Mouse (Mus musculus): ENCODE results near the gene Ppp1r27. TPM values are rescaled to one million over a fixed set of nuclear protein-coding genes. Genes with fewer than 3 reads are reported as not detected.
"Not testable (repeated sequence)": the region's sequence is repeated elsewhere in the genome, so short reads cannot be mapped to it uniquely, and the experiment has no call there.

Gene Ppp1r27
- not detected in 2 replicates for total RNA-seq (2015)
- 1.3 TPM in 1 of 2 replicates, not detected in the other for total RNA-seq (2017)

DNA sequence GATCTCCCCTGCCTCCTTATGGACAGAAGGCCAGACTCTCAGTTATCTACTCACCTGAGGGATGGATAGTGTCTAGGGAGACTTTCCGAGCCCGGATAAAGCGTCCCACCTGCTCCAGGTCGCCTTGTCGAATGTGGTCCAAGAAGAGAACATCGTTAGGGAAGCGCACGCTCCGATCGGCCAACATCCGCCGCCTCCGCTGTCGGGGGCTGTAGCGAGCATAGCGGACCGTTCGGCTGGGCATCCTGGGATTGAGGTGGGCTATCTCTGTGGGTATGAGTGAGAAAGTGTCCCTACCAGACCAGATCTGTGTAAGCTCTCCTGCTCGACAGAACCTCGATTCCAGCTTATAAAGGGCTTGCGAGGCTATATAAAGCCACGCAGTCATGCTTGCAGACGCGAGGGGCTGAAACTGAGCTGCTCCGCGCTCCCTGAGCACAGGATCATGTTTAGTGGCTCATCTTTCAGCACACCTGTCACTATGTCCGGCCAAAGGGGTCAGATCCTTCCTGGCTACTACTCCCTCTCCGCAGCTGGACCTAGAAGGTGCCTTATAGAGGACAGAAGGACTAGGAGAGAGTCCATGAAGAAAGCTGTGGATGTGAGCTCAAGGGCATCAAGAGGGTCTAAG is at the start of gene Ppp1r27:
Gene Ppp1r27, minus strand, starts transcription at position 323 of the 631 bp plus-strand sequence.
- ATAC-seq (replicated peaks; ENCODE audit: poor library complexity), result no peak

- ATAC-seq (replicated peaks; ENCODE audit: poor library complexity), result no peak
Measured at GRCm38 (mm10) chr11:120600716-120601115, 49.8 kb upstream of the Ppp1r27 start.

DNA sequence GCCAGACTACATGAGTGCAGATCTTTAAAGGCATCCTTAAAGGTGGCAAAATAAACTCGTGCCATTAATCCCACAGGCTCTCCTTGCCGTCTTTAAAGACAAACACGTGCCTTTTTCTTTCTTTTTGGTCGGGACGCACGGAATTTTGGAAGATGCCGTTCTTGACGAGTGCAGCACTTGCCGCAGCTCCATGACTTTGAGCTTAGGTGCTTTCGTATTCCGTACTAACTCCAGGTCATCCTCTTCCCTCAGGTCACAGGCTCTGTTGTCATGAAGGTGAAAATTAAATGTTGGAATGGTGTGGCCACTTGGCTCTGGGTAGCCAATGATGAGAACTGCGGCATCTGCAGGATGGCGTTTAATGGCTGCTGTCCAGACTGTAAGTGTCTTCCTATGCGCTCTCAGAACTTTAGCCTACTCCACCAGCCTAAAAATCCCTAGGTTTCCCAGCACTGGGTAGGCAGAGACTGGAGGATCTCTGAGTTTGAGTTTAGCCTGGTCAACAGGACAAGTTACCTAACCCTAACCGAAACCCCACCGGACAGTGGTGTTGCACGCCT is 48.1 kb upstream of the Ppp1r27 start:
- no peak for ATAC-seq (replicated peaks; ENCODE audit: poor library complexity)

GRCm38 (mm10) chr11:120598283-120598989 is 47.5 kb upstream of the Ppp1r27 start, which contains the start of the genes Alyref and Anapc11:
Alyref (minus strand) TSS chr11:120598365.
Anapc11 (plus strand) TSS chr11:120598421.
- peak; percentile 93 for ATAC-seq (replicated peaks; ENCODE audit: poor library complexity)

- ATAC-seq (replicated peaks; ENCODE audit: poor library complexity), result 0 out of 2 replicates have a peak, but pooled peaks have one; percentile 4
Measured at GRCm38 (mm10) chr11:120597240-120598235, 46.6 kb upstream of the Ppp1r27 start.

DNA sequence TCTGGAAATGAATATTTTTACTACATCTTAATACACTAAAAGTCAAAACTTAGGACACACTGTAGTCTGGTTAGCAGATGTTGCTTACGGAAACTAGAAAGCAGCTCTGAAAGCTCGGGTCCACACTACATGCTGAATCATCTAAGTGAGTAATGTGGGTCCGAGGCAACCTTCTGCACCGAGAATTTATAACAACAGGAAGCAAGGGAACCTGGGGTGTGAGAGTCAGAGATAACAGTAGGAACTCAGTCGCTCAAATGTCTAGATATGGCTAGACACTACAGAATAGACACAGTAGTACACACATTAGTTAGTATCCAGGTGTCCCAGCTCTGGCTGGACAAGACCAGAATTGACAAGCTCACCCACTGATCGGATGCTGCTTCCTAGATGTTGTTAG is 37.6 kb upstream of the Ppp1r27 start:
- peak; percentile 81 for ATAC-seq (replicated peaks; ENCODE audit: poor library complexity)

GRCm38 (mm10) chr11:120583937-120584336 is 33.0 kb upstream of the Ppp1r27 start:
- ATAC-seq (replicated peaks; ENCODE audit: poor library complexity), result no peak

DNA sequence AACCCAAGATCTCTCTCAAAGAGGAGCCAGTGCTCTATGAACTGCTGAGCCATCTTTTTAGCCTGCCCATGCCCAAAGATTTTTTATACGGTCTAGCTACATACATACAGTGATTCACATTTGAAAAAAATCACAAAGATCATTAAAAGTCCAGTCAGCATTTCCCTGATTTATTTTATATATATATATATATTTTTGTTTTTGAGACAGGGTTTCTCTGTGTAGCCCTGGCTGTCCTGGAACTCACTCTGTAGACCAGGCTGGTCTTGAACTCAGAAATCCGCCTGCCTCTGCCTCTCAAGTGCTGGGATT is 32.0 kb upstream of the Ppp1r27 start:
- not testable (repeated sequence) for ATAC-seq (replicated peaks; ENCODE audit: poor library complexity)

DNA sequence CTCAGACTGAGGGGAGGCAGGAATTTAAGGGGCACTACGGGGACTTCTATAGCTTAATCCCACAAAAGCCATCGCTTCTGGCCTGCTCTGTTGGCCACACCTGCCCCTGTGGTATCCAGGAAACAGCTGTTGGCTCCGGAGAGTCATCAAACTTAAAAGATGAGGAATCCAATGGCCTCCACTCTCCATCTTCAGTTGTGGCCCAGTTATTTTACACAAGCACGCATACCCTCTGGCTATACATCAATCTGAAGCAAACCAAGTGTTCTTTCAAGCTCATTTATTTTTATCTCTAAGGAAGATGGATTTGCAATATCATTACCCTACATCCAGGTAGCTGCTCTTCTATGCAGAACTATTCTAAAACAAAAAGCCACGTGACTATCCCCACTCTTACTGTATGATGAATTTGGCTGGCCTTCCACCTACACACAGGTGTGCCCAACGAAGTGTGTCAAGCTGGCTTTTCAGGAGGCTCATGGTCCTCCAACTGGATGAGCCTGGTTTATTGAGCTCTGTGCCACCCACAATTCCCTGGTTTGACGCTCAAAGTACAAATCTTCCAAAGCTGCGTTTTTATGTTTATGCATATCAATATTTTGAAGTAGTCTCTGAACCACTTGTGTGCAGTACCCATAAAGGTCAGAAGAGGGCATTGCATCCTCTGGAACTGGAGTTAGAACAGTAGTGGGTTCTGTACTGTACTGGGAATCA is 31.5 kb upstream of the Ppp1r27 start:
- ATAC-seq (replicated peaks; ENCODE audit: poor library complexity), result peak; percentile 40

GRCm38 (mm10) chr11:120581490-120582267 is 30.7 kb upstream of the Ppp1r27 start, which contains the start of gene Arhgdia:
Arhgdia (minus strand) TSS chr11:120581624.
- ATAC-seq (replicated peaks; ENCODE audit: poor library complexity), result peak; percentile 50

- ATAC-seq (replicated peaks; ENCODE audit: poor library complexity), result 0 out of 2 replicates have a peak, but pooled peaks have one; percentile 15
Measured at GRCm38 (mm10) chr11:120580871-120581331, 30.0 kb upstream of the Ppp1r27 start.

GRCm38 (mm10) chr11:120580190-120580589 is 29.3 kb upstream of the Ppp1r27 start:
- no peak for ATAC-seq (replicated peaks; ENCODE audit: poor library complexity)

- peak; percentile 36 for ATAC-seq (replicated peaks; ENCODE audit: poor library complexity)
Measured at GRCm38 (mm10) chr11:120579316-120580107, 28.6 kb upstream of the Ppp1r27 start.

- ATAC-seq (replicated peaks; ENCODE audit: poor library complexity), result no peak
Measured at GRCm38 (mm10) chr11:120578694-120579243, 27.8 kb upstream of the Ppp1r27 start.

GRCm38 (mm10) chr11:120578024-120578693 is 27.2 kb upstream of the Ppp1r27 start:
- ATAC-seq (replicated peaks; ENCODE audit: poor library complexity), result no peak

GRCm38 (mm10) chr11:120577211-120578023 is 26.5 kb upstream of the Ppp1r27 start:
- no peak for ATAC-seq (replicated peaks; ENCODE audit: poor library complexity)

Data from megakaryocyte progenitor cell, adult 5-6 weeks (primary cell).